Mouse (Mus musculus) B cell, adult (primary cell): ENCODE results near the gene Tpp2. TPM values are rescaled to one million over a fixed set of nuclear protein-coding genes. Genes with fewer than 3 reads are reported as not detected.

Source experiments
- total RNA-seq: library from RNA; stranded (reverse); gene quantifications from 4 replicates; pipeline ENCODE4 v1.2.4, GENCODE M21; 2023; ENCODE audit not compliant: inconsistent age

The Tpp2 gene
- total RNA-seq: 76.5 to 82.1 TPM (median 78.0 TPM) in 4 replicates

GRCm38 (mm10) chr1:43933488-43934415, at the start of gene Tpp2:
Gene Tpp2, plus strand, starts transcription at chr1:43933647.

GRCm38 (mm10) chr1:44019934-44020333, 86.5 kb downstream of the Tpp2 start, which contains the start of gene Mettl21c:
Gene Mettl21c, minus strand, starts transcription at chr1:44020034.

Other genes starting within 250 kb of the Tpp2 start
- gene 1500015O10Rik, start 203.0 kb upstream of the Tpp2 start, total RNA-seq: not detected in 4 replicates
- 10.3 to 30.3 TPM (median 15.2 TPM) in 4 replicates for gene Uxs1, start 105.8 kb upstream of the Tpp2 start, total RNA-seq
- not detected in 4 replicates for gene Mettl21c, start 86.4 kb downstream of the Tpp2 start, total RNA-seq
- gene Gm8251, start 128.3 kb downstream of the Tpp2 start, total RNA-seq: 0.18 to 0.45 TPM (median 0.26 TPM) in 4 replicates
- 35.4 to 49.9 TPM (median 41.0 TPM) in 4 replicates for gene Tex30, start 168.8 kb downstream of the Tpp2 start, total RNA-seq
- 2.2 to 4.2 TPM (median 2.8 TPM) in 4 replicates for gene Kdelc1, start 185.2 kb downstream of the Tpp2 start, total RNA-seq
- gene Bivm, start 185.3 kb downstream of the Tpp2 start, total RNA-seq: 4.3 to 4.6 TPM (median 4.4 TPM) in 4 replicates
- 20.7 to 28.4 TPM (median 25.0 TPM) in 4 replicates for gene Ercc5, start 214.1 kb downstream of the Tpp2 start, total RNA-seq